Mouse (Mus musculus) bone marrow macrophage, adult 2 months (primary cell): ENCODE measurements at regions not wholly inside any gene's neighbourhood (a gene's known extent, or its start where the extent isn't known, plus 50 kb on each side); places are given as distances from the start of the nearest gene placed in this dataset.

ENCODE experiments used
- CTCF ChIP-seq: IDR thresholded peaks from 2 replicates; pipeline ENCODE4 v1.5.1; 2012; ENCODE audit warnings: low read depth, mild to moderate bottlenecking, low read length, moderate library complexity
- POLR2A ChIP-seq: IDR thresholded peaks from 2 replicates; pipeline ENCODE4 v1.6.1; 2012; ENCODE audit warnings: mild to moderate bottlenecking, low read depth, low read length, borderline replicate concordance

GRCm38 (mm10) chr16:75381191-75381590 lies 204.7 kb downstream of the Lipi start:
- TF ChIP-seq CTCF (no peak), POLR2A (no peak)
